Mouse (Mus musculus) ES-Bruce4 (cell line): ENCODE data around the gene Slc50a1.

Experiments
- CTCF ChIP-seq: IDR thresholded peaks from one replicate; pipeline ENCODE4 v1.8.1; 2011; ENCODE audit warnings: low read depth, low read length
- EP300 ChIP-seq: IDR thresholded peaks from 2 replicates; pipeline ENCODE4 v1.6.1; 2011; ENCODE audit warnings: low read depth, low read length; ENCODE audit not compliant: insufficient read depth
- POLR2A ChIP-seq: IDR thresholded peaks from one replicate; pipeline ENCODE4 v1.8.1; 2011; ENCODE audit warnings: low read length; ENCODE audit not compliant: insufficient read depth

GRCm38 (mm10) chr3:89232614-89233013 lies 37.8 kb downstream of the Slc50a1 start:
- no peak for TF ChIP-seq EP300
- TF ChIP-seq CTCF = no peak
- no peak for TF ChIP-seq POLR2A
